Mouse (Mus musculus): ENCODE measurements at regions not wholly inside any gene's neighbourhood (a gene's known extent, or its start where the extent isn't known, plus 50 kb on each side); places are given as distances from the start of the nearest gene placed in this dataset.

GRCm38 (mm10) chr3:7166596-7166995, 546.4 kb upstream of the 1700008P02Rik start:
- no peaks in the 10 kb centered on the region for H3K4me1 ChIP-seq (ENCODE audit: insufficient read depth, low read length)
- WGBS: 60% methylated on average over 3 of the region's 3 CpGs
- no peak overlapping the region for H3K9ac ChIP-seq (replicated peaks; ENCODE audit: low read length, poor library complexity, severe bottlenecking)
- no peak for TF ChIP-seq CTCF (IDR thresholded peaks at IDR 0.05)
- no peak overlapping the region for H3K4me2 ChIP-seq (ENCODE audit: low read depth, low read length, poor library complexity, severe bottlenecking)
- no peaks in the 10 kb centered on the region for H3K36me3 ChIP-seq (ENCODE audit: insufficient read depth, low read length)
- H3K27ac ChIP-seq (ENCODE audit: low read depth, low read length): no peak overlapping the region
- no peak overlapping the region for H3K4me3 ChIP-seq (ENCODE audit: low read depth, low read length)
- no peaks in the 10 kb centered on the region for H3K9me3 ChIP-seq (ENCODE audit: low read length)
- no peaks in the 10 kb centered on the region for H3K27me3 ChIP-seq (ENCODE audit: insufficient read depth, low read length)
- no peak for DNase-seq (ENCODE audit: low spot score)
- no peak for ATAC-seq (ENCODE audit: low FRiP score)

DNA sequence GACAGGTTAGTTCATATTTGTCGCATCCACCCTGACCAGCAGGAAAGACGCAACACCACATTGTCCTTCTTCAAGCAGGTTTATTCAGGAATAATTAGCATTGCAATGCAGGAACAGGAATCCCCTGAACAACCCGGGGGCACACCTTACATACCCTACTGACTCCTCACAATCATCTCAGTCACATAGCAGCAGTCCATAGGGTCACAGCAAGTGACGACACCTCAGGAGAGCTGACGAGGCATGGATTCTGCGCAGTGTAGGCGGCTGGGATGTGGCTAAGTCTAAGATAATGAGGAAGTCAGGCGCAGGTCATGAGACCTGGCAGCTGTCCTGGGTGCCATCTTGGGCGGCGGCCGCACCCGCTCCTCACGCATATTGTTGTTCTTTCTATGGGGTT, 518.8 kb upstream of the 1700008P02Rik start:
- H3K9ac ChIP-seq (replicated peaks; ENCODE audit: low read length, poor library complexity, severe bottlenecking): no peak overlapping the region
- no peak overlapping the region for H3K27ac ChIP-seq (ENCODE audit: low read depth, low read length)
- no peaks in the 10 kb centered on the region for H3K36me3 ChIP-seq (ENCODE audit: insufficient read depth, low read length)
- TF ChIP-seq CTCF (IDR thresholded peaks at IDR 0.05): no peak
- ATAC-seq (ENCODE audit: low FRiP score): no peak
- H3K4me2 ChIP-seq (ENCODE audit: low read depth, low read length, poor library complexity, severe bottlenecking): no peak overlapping the region
- no peaks in the 10 kb centered on the region for H3K27me3 ChIP-seq (ENCODE audit: insufficient read depth, low read length)
- 95% methylated on average over 13 of the region's 13 CpGs for WGBS
- no peaks in the 10 kb centered on the region for H3K9me3 ChIP-seq (ENCODE audit: low read length)
- DNase-seq (ENCODE audit: low spot score): no peak
- no peaks in the 10 kb centered on the region for H3K4me1 ChIP-seq (ENCODE audit: insufficient read depth, low read length)
- no peak overlapping the region for H3K4me3 ChIP-seq (ENCODE audit: low read depth, low read length)

- TF ChIP-seq CTCF (IDR thresholded peaks at IDR 0.05): no peak
- no peaks in the 10 kb centered on the region for H3K27me3 ChIP-seq (ENCODE audit: insufficient read depth, low read length)
- H3K9ac ChIP-seq (replicated peaks; ENCODE audit: low read length, poor library complexity, severe bottlenecking): no peak overlapping the region
- DNase-seq (ENCODE audit: low spot score) (no peak), ATAC-seq (ENCODE audit: low FRiP score) (no peak)
- H3K4me3 ChIP-seq (ENCODE audit: low read depth, low read length): no peak overlapping the region
- no peak overlapping the region for H3K4me2 ChIP-seq (ENCODE audit: low read depth, low read length, poor library complexity, severe bottlenecking)
- H3K27ac ChIP-seq (ENCODE audit: low read depth, low read length): no peak overlapping the region
- H3K9me3 ChIP-seq (ENCODE audit: low read length): no peaks in the 10 kb centered on the region
- 64% methylated on average over 1 of the region's 1 CpGs for WGBS
- no peaks in the 10 kb centered on the region for H3K4me1 ChIP-seq (ENCODE audit: insufficient read depth, low read length)
- no peaks in the 10 kb centered on the region for H3K36me3 ChIP-seq (ENCODE audit: insufficient read depth, low read length)
Observed at GRCm38 (mm10) chr3:7134714-7135113, 514.5 kb upstream of the 1700008P02Rik start.

All from midbrain, postnatal 0 days (tissue).